Mouse (Mus musculus): ENCODE data around the gene Serpinb6a.

The Serpinb6a gene

DNA sequence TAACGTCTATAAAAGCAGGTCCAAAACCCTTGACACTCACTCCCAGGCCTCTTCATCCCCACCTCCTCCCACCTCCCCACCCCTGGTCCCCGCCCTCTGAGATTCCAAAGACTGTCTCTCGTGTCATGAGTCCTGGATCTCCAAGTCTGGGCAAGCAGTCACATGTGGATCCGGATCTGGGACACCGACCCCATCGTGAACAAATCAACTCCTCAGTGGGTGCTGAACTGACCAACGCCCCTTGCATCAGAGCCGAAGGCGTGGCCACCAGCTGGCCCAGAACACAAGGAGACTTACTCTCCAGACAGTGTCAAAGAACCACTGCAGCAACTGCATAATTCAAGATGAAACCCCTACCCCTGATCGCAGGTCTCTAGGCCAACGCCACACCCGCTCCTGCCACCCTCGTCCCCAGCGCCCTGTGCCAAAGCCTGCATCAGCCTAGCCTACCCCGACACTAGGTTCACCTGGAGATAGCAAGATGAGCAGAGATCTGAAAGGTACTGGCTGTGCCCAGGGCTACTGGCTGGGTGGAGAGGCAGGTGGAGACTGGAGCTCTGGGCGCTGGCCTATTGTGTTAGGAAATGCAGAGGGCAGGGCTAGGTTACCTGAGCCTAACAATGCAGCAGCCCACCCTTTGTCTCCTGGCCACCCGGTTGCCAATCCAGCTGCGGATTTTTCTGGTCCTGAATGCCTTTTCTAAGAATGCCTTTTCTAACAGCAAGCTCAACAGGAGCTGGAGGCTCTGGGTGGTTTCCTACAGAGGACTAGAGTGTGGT lies 97.2 kb downstream of the Serpinb6a start, which contains the start of gene Serpinb6c:
Gene Serpinb6c (minus strand): TSS at position 533 of the 779 bp plus-strand sequence.
- no peak for DNase-seq

DNA sequence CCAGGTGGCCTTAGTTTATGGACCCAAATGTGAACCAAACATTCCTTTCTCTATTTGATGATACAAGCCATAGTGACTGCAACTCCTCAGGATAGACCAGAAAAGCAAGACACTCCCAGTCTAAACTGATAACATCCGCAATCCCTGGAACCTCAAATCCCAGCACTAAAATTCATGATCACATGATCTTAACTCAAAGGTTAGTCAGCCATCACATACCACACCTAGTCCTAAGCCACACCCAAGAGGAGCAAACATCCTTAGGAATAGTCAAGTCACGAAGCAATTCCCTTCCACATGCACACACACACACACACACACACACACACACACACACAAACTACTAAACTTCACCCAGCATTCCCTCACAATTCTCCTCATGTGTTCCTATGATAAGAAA lies 99.3 kb downstream of the Serpinb6a start:
- DNase-seq, result no peak

- peak; percentile 8 for DNase-seq
Observed at GRCm38 (mm10) chr13:33894207-33894606, 108.4 kb downstream of the Serpinb6a start.
